Mouse (Mus musculus): Measurements from ENCODE around the gene Ghr.

Gene Ghr

DNA sequence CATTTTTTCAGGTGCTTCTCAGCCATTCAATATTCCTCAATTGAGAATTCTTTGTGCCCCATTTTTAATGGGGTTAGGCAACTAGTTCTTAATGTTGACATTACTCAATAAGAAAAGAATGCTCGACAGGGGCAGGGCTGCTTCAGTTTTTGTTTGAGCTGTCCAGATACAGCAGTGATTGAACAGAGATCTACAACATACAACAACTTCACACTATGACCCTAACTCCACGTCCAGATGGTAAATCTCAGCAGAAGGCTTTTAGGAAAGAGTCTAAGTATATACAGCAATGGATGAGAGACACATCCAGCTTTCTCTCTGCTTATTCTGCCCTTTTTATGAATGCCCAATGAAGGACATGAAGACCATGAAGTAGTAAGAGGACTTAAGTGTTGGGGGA, 199.5 kb downstream of the Ghr start:
- no peak for DNase-seq (ENCODE audit: low spot score in 2 of 2)

DNA sequence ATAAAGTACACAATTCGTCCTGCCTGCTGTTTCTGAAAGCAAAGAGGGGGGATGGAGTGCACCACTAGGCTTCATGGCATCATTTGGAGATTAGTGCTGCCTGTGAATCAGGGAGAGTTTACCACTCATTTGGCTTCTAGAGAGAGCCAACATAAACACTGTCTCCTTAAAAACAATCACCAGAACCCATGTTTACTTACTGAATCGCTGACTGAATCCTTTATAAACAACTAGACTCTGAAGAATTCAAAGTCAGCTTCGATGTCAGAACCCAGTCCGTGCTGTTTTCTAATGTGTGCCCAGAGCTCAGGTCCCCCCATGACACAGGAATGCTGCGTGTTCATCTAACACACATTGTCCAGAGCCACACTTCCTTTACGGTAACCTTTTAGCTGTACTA, 201.9 kb downstream of the Ghr start:
- DNase-seq (ENCODE audit: low spot score in 2 of 2) = no peak

- no peak for DNase-seq (ENCODE audit: low spot score in 2 of 2)
Measured at GRCm38 (mm10) chr15:3368261-3368832, 214.9 kb downstream of the Ghr start.

- DNase-seq (ENCODE audit: low spot score in 2 of 2) = no peak
Measured at GRCm38 (mm10) chr15:3356073-3356766, 227.1 kb downstream of the Ghr start.

GRCm38 (mm10) chr15:3353696-3354095, 229.6 kb downstream of the Ghr start:
- DNase-seq (ENCODE audit: low spot score in 2 of 2) = no peak

DNA sequence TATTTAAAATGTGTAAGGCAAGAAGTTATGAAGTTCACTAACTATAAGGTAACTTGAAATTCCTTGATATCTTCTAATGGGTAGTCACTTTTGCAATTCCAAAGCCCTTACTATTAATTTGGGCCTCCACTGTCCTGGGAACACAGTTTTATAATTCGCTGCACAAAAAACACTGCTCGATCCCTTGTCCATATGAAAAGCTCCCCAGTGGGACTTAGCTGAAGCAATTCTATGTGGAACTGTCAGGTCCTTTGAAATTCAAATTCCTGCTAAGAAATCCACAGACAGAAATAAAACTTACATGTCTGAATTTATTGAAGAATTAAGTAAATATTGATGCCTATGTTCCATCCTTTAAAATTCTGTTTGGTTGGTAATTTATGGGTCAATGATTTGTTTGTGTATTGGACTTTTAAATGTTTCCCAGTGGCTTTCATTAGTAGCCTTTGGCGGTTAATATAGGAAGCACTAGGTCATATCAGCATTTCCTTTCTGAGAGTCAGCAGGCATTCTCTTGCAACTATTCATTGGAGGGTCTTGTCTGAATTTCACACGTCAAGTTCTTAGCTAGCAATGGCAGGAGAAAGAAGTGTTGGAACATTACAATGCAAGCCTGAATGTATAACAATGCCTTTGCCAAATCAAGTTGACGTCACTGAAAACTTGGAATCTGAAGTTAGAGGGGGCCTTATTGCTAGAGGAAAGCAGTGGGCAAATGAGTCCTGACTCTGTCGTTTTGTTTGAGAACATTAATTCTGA, 233.8 kb downstream of the Ghr start:
- DNase-seq (ENCODE audit: low spot score in 2 of 2) = no peak

DNA sequence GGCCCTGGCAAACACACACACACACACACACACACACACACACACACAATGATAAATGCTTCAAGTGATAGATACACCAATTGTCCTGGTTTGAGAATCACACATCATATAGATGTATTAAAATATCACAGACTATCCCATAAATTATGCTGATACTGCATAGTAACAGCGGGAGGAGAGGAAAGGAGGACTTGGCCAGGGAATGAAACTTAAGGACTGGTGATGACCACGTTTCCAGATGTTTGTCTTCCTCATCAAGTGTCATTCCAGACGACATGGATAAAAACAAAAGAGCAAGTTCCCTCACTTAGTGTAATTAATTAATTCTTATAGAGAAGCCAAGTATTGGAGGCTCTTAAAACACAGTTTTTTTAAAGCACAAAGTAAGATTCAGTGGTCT, 236.6 kb downstream of the Ghr start:
- no peak for DNase-seq (ENCODE audit: low spot score in 2 of 2)

DNA sequence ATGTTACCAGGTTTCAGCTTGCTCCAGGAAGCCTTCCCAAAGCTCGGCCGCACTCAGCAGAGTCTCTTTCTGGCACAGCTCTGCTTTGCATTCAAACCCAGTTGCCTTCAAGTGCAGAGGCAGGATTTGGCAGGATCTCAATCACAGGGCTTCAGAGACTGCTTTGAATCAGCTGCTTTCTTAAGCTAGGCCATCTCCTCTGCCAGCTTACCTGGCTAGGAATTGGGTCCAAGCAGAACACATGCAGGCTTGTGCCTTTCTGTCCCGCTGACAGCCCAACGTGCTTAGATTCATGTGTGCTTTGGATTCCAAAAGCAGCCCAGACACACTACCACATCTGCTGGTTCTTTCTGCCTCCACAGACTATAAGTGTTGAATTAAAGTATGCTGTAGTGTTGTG, 238.7 kb downstream of the Ghr start:
- peak; percentile 60 to 64 for DNase-seq (ENCODE audit: low spot score in 2 of 2)

DNA sequence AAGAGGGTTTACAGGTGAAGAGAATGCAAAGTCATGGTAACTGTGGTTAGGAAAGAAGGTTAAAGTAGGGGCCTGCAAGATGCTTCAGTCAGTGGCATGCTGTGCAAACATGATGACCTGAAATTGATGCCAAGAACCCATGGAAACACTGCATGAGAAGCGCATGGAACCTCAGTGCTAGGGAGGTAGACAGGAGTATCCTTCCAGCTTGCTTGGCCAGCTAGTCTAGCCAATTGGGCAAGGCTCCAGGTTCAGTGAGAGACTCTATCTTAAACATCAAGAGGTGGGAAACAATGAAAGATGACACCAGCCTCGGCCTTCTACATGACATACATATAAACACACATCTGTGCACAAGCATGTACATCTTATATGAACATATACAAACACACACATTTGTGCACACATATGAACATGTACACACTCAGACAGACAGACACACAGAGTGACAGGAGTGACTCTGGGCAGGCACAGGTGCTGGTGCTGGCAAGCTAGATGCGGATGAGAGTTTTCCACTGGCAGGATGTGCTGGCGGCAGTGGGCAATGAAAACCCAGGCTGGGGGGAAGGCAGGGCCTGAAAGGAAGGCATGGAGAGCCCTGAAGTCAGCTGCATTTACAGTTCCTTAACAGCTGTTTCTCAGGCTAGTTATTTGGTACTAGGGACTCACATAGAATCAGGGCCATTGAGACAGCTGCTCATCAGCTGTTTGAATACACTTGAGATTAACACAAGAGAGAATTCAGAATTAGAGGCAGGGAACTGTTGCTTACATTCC, 241.3 kb downstream of the Ghr start:
- DNase-seq (ENCODE audit: low spot score in 2 of 2) = no peak

DNA sequence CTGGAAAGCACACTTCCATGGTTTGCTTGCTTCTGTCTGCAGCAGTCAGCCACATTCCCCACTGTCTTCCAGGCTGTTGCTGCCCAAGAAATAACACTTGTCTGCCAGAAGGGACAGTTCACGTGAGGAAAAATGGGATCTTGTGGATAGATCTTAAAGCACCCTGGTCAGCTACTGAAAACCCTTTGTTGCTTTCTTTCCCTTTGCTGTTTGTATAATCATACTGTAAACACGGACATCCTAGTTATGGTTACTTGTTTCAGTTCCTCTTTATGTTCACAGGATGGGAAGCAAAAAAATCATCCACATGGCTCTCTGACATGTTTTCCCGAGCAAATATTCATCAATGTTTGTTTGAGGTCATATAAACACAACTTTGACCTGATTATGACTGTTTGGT, 243.4 kb downstream of the Ghr start:
- DNase-seq (ENCODE audit: low spot score in 2 of 2) = no peak

GRCm38 (mm10) chr15:3332517-3332916, 250.8 kb downstream of the Ghr start:
- no peak for DNase-seq (ENCODE audit: low spot score in 2 of 2)

GRCm38 (mm10) chr15:3331813-3332212, 251.5 kb downstream of the Ghr start:
- no peak for DNase-seq (ENCODE audit: low spot score in 2 of 2)

DNA sequence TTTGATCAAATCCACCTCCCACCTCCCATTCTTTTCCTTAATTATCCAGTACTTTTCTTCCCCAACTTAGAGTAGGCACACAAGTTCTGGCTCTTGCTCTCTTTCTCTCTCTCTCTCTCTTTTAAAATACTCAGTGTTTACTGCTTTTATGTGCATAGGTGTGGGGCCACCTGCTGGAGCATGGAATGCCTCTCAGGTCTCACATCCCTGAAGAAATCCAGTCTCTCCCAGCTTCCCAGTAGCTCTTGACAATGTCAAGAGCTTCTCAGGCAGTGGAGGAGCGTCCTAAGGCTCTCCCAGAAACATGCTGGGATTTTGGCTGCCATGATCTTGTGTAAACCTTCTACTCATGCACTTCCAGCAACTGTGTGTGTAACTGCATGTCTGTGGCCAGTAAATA, 253.0 kb downstream of the Ghr start:
- DNase-seq (ENCODE audit: low spot score in 2 of 2) = no peak

DNA sequence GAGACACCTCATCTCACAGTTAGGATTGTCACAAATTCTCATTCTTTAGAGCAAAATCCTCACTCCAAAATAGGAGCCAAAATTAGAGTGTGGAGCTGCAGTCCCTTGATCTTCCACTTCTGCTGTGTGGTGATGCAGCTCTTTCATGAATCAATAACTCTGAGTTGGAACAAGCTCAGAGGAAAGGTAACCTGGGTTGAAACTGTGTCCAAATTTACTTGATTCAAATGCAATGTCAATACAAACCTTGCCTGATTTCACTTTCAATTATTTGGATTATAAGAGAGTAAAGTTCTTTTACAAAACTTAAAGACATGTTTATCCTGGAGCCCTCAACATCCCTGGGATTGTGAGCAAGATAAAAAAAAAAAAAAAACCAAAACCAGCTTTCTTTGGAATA, 260.3 kb downstream of the Ghr start:
- no peak for DNase-seq (ENCODE audit: low spot score in 2 of 2)

DNA sequence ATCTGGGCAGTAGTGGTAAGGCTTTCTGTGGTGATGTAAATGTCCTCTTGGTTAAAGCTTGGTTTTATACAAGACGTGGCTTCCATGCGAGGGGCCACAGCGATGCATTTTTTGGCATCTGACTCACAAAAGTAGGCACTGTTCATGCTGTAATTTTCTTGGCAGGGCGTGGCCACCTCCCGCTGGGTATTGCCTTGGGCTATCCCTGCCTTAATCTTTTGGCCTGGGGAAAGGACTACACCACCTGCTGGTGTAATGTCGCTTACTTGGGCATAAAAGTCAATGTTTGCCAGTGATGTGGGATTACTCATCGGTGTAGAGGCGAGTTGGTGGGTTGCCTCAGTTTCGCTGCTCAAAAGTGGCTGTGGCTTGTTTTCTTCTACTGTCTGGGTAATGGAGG, 263.4 kb downstream of the Ghr start:
- no peak for DNase-seq (ENCODE audit: low spot score in 2 of 2)

DNA sequence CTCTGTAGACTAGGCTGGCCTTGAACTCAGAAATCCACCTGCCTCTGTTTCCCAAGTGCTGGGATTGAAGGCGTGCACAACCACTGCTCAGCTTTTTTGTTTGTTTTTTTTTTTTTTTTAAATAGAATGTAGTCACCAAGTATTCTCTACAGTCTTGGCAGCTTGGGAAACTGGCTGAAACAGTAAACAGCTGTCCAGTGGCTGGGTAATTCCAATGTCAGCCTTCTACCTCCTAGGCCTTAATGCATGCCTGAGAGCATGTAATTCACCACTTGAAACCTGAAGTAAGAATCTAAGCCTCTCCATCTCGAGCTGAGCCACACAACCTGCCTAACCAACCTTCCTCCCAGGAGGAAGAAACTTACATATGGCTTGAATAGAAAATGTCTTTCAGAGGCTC, 266.7 kb downstream of the Ghr start:
- no peak for DNase-seq (ENCODE audit: low spot score in 2 of 2)

DNA sequence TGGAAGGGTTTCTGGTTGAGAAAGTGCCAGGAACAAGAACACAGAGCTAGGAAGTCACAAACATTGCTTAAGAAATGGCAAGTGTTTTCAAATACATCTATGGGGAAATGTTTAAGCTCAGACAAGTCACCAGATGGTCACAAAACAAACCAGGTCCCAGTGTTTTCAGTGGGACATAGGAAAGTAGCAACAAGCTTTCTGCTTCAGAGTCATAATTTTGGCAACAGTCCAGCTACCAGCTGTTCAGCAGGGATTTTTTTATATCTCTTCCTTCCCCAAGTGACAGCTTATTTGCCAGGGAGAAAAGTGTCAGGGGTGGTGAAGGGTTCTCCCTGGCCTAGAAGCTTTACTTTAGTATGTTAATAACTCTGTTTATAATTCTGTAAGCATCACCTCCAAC, 270.4 kb downstream of the Ghr start:
- peak in 1 of 2 experiments; percentile 11 for DNase-seq (ENCODE audit: low spot score in 2 of 2)

DNA sequence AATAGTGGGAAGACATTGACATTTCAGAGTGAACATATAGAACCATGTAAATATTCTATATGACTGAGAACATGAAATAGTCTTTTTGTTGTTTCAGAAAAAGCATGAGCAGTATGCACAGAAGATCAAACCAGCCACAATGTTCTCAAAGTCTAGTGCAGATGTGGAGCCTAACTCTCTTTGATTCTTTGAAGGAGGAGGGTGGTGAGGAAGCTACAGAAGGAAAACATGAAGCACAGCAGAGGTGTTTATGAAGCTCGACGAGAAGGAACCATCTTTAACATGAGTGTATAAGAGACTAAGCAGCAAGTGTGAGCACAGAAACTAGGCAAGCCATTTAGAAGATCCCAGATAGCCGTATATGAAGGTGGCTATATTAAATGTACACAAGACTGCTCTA, 273.4 kb downstream of the Ghr start:
- no peak for DNase-seq (ENCODE audit: low spot score in 2 of 2)

GRCm38 (mm10) chr15:3303426-3303825, 279.9 kb downstream of the Ghr start, which contains the start of gene Ccdc152:
Gene Ccdc152 (minus strand): TSS chr15:3303526.
- no peak for DNase-seq (ENCODE audit: low spot score in 2 of 2)

DNA sequence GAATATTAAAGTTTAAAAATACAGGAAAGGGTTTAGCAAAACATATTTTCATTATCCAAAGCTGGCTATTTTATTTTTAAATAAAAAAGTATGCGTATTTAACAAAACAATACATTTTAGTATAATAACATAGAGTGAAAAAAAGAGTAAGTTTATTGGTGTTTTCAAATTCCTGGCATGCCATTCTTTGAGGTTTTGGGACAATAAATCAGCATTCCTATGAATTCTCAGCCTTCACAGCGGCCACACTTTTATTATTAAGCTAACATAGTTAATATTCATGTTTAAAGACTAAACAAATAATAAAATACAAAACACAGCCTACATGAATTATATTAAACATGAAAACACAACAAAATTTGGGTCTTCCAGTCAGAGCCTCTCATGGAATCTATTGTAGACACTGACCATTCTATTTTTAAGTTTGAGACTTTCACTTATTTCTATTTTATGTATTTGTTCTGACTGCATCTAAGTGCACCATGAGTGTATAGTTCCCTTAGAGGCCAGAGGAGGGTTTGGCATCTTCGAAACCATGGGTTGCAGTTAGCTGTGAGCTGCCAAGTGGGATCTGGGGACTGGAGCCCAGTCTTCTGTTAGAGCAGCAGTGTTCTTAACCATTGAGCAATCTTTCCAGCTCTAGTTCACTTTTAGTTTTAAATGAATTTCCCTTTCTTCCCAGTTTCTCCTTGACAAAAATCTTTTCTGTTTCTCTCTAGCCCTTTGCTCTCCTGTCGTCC, 282.8 kb downstream of the Ghr start:
- DNase-seq (ENCODE audit: low spot score in 2 of 2) = no peak

- DNase-seq (ENCODE audit: low spot score in 2 of 2) = no peak
Measured at GRCm38 (mm10) chr15:3297615-3298014, 285.7 kb downstream of the Ghr start.

- no peak for DNase-seq (ENCODE audit: low spot score in 2 of 2)
Measured at GRCm38 (mm10) chr15:3295986-3296385, 287.3 kb downstream of the Ghr start.
